Mouse (Mus musculus): ENCODE data around the gene Gm20388. TPM values are rescaled to one million over a fixed set of nuclear protein-coding genes. Genes with fewer than 3 reads are reported as not detected.

Gm20388 gene
- total and polyA plus RNA-seq, 2 experiments from 2014 or later: 17.3 TPM; not detected in 1

GRCm38 (mm10) chr8:121241761-121242552 lies 1331.3 kb downstream of the Gm20388 start:
- no peaks in the 10 kb centered on the region for H3K36me3 ChIP-seq (replicated peaks; ENCODE audit: control insufficient read depth, insufficient read depth, low read length)
- DNase-seq (ENCODE audit: low spot score) (peak; percentile 54), ATAC-seq (ENCODE audit: insufficient read depth, low read depth) (peak; percentile 86)
- no peak overlapping the region for H3K4me3 ChIP-seq (ENCODE audit: low read depth, low read length)
- H3K4me1 ChIP-seq (ENCODE audit: control insufficient read depth, insufficient read depth): peaks cover 13% of the 10 kb centered on the region
- TF ChIP-seq CTCF (IDR thresholded peaks at IDR 0.05; ENCODE audit: low read depth): no peak
- no peak for TF ChIP-seq EP300 (IDR thresholded peaks at IDR 0.05; ENCODE audit: low read depth)
- H3K4me2 ChIP-seq (ENCODE audit: low read depth, low read length): peak overlapping the region; percentile 32
- 0 out of 2 replicates have a peak overlapping the region, but pooled peaks have one; percentile 20 for H3K9ac ChIP-seq (replicated peaks; ENCODE audit: low read depth, low read length)
- no peaks in the 10 kb centered on the region for H3K27me3 ChIP-seq (ENCODE audit: control insufficient read depth, insufficient read depth, low read length)
- no peaks in the 10 kb centered on the region for H3K9me3 ChIP-seq (replicated peaks; ENCODE audit: control insufficient read depth, low read length)
- WGBS: 12% methylated on average over 14 of the region's 14 CpGs
- no peak overlapping the region for H3K27ac ChIP-seq (ENCODE audit: low read depth)

- Histone ChIP-seq H3K4me1 (ENCODE audit: control insufficient read depth, insufficient read depth) (peaks cover 13% of the 10 kb centered on the region), H3K27me3 (ENCODE audit: control insufficient read depth, insufficient read depth, low read length) (no peaks in the 10 kb centered on the region), H3K4me2 (ENCODE audit: low read depth, low read length) (no peak overlapping the region), H3K9ac (replicated peaks; ENCODE audit: low read depth, low read length) (no peak overlapping the region), H3K4me3 (ENCODE audit: low read depth, low read length) (no peak overlapping the region), H3K27ac (ENCODE audit: low read depth) (no peak overlapping the region), H3K9me3 (replicated peaks; ENCODE audit: control insufficient read depth, low read length) (no peaks in the 10 kb centered on the region), H3K36me3 (replicated peaks; ENCODE audit: control insufficient read depth, insufficient read depth, low read length) (no peaks in the 10 kb centered on the region)
- no peak for ATAC-seq (ENCODE audit: insufficient read depth, low read depth)
- 48% methylated on average over 13 of the region's 13 CpGs for whole genome bisulfite sequencing
- no peak for DNase-seq (ENCODE audit: low spot score)
- no peak for TF ChIP-seq EP300 (IDR thresholded peaks at IDR 0.05; ENCODE audit: low read depth)
- no peak for TF ChIP-seq CTCF (IDR thresholded peaks at IDR 0.05; ENCODE audit: low read depth)
Measured at GRCm38 (mm10) chr8:121242671-121243070, 1332.0 kb downstream of the Gm20388 start.

- Histone ChIP-seq H3K9ac (replicated peaks; ENCODE audit: low read depth, low read length) (no peak overlapping the region), H3K27ac (ENCODE audit: low read depth) (no peak overlapping the region), H3K36me3 (replicated peaks; ENCODE audit: control insufficient read depth, insufficient read depth, low read length) (no peaks in the 10 kb centered on the region), H3K4me3 (ENCODE audit: low read depth, low read length) (no peak overlapping the region), H3K27me3 (ENCODE audit: control insufficient read depth, insufficient read depth, low read length) (peaks cover 18% of the 10 kb centered on the region), H3K4me1 (ENCODE audit: control insufficient read depth, insufficient read depth) (no peaks in the 10 kb centered on the region), H3K4me2 (ENCODE audit: low read depth, low read length) (no peak overlapping the region), H3K9me3 (replicated peaks; ENCODE audit: control insufficient read depth, low read length) (no peaks in the 10 kb centered on the region)
- WGBS: 45% methylated on average over 7 of the region's 7 CpGs
- ATAC-seq (ENCODE audit: insufficient read depth, low read depth) (peak; percentile 69), DNase-seq (ENCODE audit: low spot score) (peak; percentile 51)
- no peak for TF ChIP-seq EP300 (IDR thresholded peaks at IDR 0.05; ENCODE audit: low read depth)
- no peak for TF ChIP-seq CTCF (IDR thresholded peaks at IDR 0.05; ENCODE audit: low read depth)
Measured at GRCm38 (mm10) chr8:121248823-121249222, 1338.2 kb downstream of the Gm20388 start.

GRCm38 (mm10) chr8:121249433-121249832 lies 1338.8 kb downstream of the Gm20388 start:
- H3K4me2 ChIP-seq (ENCODE audit: low read depth, low read length): no peak overlapping the region
- TF ChIP-seq CTCF (IDR thresholded peaks at IDR 0.05; ENCODE audit: low read depth) (no peak), EP300 (IDR thresholded peaks at IDR 0.05; ENCODE audit: low read depth) (no peak)
- no peaks in the 10 kb centered on the region for H3K9me3 ChIP-seq (replicated peaks; ENCODE audit: control insufficient read depth, low read length)
- H3K27ac ChIP-seq (ENCODE audit: low read depth): no peak overlapping the region
- H3K4me3 ChIP-seq (ENCODE audit: low read depth, low read length): no peak overlapping the region
- ATAC-seq (ENCODE audit: insufficient read depth, low read depth): no peak
- 87% methylated on average over 1 of the region's 1 CpGs for WGBS
- H3K36me3 ChIP-seq (replicated peaks; ENCODE audit: control insufficient read depth, insufficient read depth, low read length): no peaks in the 10 kb centered on the region
- no peaks in the 10 kb centered on the region for H3K4me1 ChIP-seq (ENCODE audit: control insufficient read depth, insufficient read depth)
- H3K27me3 ChIP-seq (ENCODE audit: control insufficient read depth, insufficient read depth, low read length): peaks cover 24% of the 10 kb centered on the region
- DNase-seq (ENCODE audit: low spot score): no peak
- H3K9ac ChIP-seq (replicated peaks; ENCODE audit: low read depth, low read length): no peak overlapping the region

GRCm38 (mm10) chr8:121251089-121251488 lies 1340.4 kb downstream of the Gm20388 start:
- WGBS: 42% methylated on average over 11 of the region's 11 CpGs
- Histone ChIP-seq H3K9ac (replicated peaks; ENCODE audit: low read depth, low read length) (no peak overlapping the region), H3K4me1 (ENCODE audit: control insufficient read depth, insufficient read depth) (no peaks in the 10 kb centered on the region), H3K27ac (ENCODE audit: low read depth) (no peak overlapping the region), H3K9me3 (replicated peaks; ENCODE audit: control insufficient read depth, low read length) (no peaks in the 10 kb centered on the region), H3K4me2 (ENCODE audit: low read depth, low read length) (no peak overlapping the region), H3K36me3 (replicated peaks; ENCODE audit: control insufficient read depth, insufficient read depth, low read length) (no peaks in the 10 kb centered on the region), H3K27me3 (ENCODE audit: control insufficient read depth, insufficient read depth, low read length) (peaks cover 24% of the 10 kb centered on the region), H3K4me3 (ENCODE audit: low read depth, low read length) (no peak overlapping the region)
- DNase-seq (ENCODE audit: low spot score) (no peak), ATAC-seq (ENCODE audit: insufficient read depth, low read depth) (no peak)
- no peak for TF ChIP-seq CTCF (IDR thresholded peaks at IDR 0.05; ENCODE audit: low read depth)
- TF ChIP-seq EP300 (IDR thresholded peaks at IDR 0.05; ENCODE audit: low read depth): no peak
